ENCODE assay signal across 9 mouse cellular contexts in genomic region chr13:15664580-15665201, GRCm38 (mm10).
A peak's percentile ranks its signal among the peaks of the same experiment; 100 is the strongest.
DNase-seq lines count a peak whose midpoint lies in the region; ATAC-seq lines count a peak whose summit lies in the region.
"Had no signal": no experiment of that assay in that cellular context is flagged by ENCODE, and none has a peak within 500 bp of the region (broad histone marks: within the 10 kb centered on the region; RNA-seq: fewer than 3 reads in every experiment).

No protein-coding gene starts in this region.

- 17% methylated on average over 7 of the region's 7 CpGs for WGBS in heart, embryonic 15.5 days
- 22% methylated on average over 7 of the region's 7 CpGs for WGBS in heart, embryonic 10.5 days
- 36% methylated on average over 7 of the region's 7 CpGs for WGBS in midbrain, embryonic 13.5 days
- WGBS in midbrain, embryonic 11.5 days = 44% methylated on average over 7 of the region's 7 CpGs
- 21% methylated on average over 7 of the region's 7 CpGs for WGBS in neural tube, embryonic 14.5 days

- peaks cover 5% of the 10 kb centered on the region; the same call in 1 of the 2 replicates for H3K4me1 ChIP-seq in heart, embryonic 15.5 days (replicated peaks)
- H3K4me1 ChIP-seq in heart, embryonic 10.5 days = peaks cover 25% of the 10 kb centered on the region
- H3K4me1 ChIP-seq in midbrain, embryonic 13.5 days (replicated peaks) = peaks cover 3% of the 10 kb centered on the region; the same call in 1 of the 2 replicates
- no peaks in the 10 kb centered on the region; the same call in 1 of the 2 replicates for H3K4me1 ChIP-seq in midbrain, embryonic 11.5 days (ENCODE audit: control insufficient read depth, insufficient read depth, low read length)
- H3K4me1 ChIP-seq in neural tube, embryonic 14.5 days (ENCODE audit: control insufficient read depth, insufficient read depth, low read length) = no peaks in the 10 kb centered on the region

- no peak for DNase-seq in heart, embryonic 10.5 days (ENCODE audit: low spot score)
- no peak for DNase-seq in midbrain, embryonic 11.5 days (ENCODE audit: low spot score, missing footprints)
- DNase-seq in fibroblast of lung, adult 2 months (ENCODE audit: low read depth) = peak; percentile 32
- no peak for DNase-seq in ovary, postnatal 10 days (ENCODE audit: low spot score)
- no peak for DNase-seq in ovary, postnatal 36 days (ENCODE audit: low spot score)
- DNase-seq: right cerebral cortex, postnatal 4 days had no signal

- H3K27me3 ChIP-seq in heart, embryonic 15.5 days = peaks cover 37% of the 10 kb centered on the region
- peaks cover 74% of the 10 kb centered on the region for H3K27me3 ChIP-seq in heart, embryonic 10.5 days (ENCODE audit: insufficient read depth, poor library complexity, severe bottlenecking)
- H3K27me3 ChIP-seq in midbrain, embryonic 13.5 days = no peaks in the 10 kb centered on the region
- H3K27me3 ChIP-seq in midbrain, embryonic 11.5 days (ENCODE audit: control insufficient read depth, insufficient read depth, low read length) = no peaks in the 10 kb centered on the region
- no peaks in the 10 kb centered on the region for H3K27me3 ChIP-seq in neural tube, embryonic 14.5 days (ENCODE audit: control insufficient read depth, insufficient read depth, low read length)

- no peak overlapping the region for H3K27ac ChIP-seq in heart, embryonic 15.5 days
- no peak overlapping the region for H3K27ac ChIP-seq in heart, embryonic 10.5 days
- H3K27ac ChIP-seq in midbrain, embryonic 13.5 days = no peak overlapping the region
- no peak overlapping the region for H3K27ac ChIP-seq in midbrain, embryonic 11.5 days (ENCODE audit: low read depth, low read length)
- no peak overlapping the region for H3K27ac ChIP-seq in neural tube, embryonic 14.5 days (ENCODE audit: low read depth, low read length)

- H3K36me3 ChIP-seq in heart, embryonic 15.5 days = no peaks in the 10 kb centered on the region
- H3K36me3 ChIP-seq in heart, embryonic 10.5 days = peaks cover 10% of the 10 kb centered on the region
- peaks cover 23% of the 10 kb centered on the region for H3K36me3 ChIP-seq in midbrain, embryonic 13.5 days
- H3K36me3 ChIP-seq in midbrain, embryonic 11.5 days (ENCODE audit: control insufficient read depth, insufficient read depth, low read length) = peaks cover 7% of the 10 kb centered on the region; the same call in 1 of the 2 replicates
- H3K36me3 ChIP-seq in neural tube, embryonic 14.5 days (ENCODE audit: control insufficient read depth, insufficient read depth, low read length) = no peaks in the 10 kb centered on the region

- no peak overlapping the region for H3K4me3 ChIP-seq in heart, embryonic 15.5 days
- H3K4me3 ChIP-seq in heart, embryonic 10.5 days = no peak overlapping the region
- no peak overlapping the region for H3K4me3 ChIP-seq in midbrain, embryonic 13.5 days (replicated peaks)
- no peak overlapping the region for H3K4me3 ChIP-seq in midbrain, embryonic 11.5 days (ENCODE audit: low read depth, low read length)
- H3K4me3 ChIP-seq in neural tube, embryonic 14.5 days (ENCODE audit: low read depth, low read length) = no peak overlapping the region

- 0 out of 2 replicates have a peak overlapping the region, but pooled peaks have one; percentile 3 for H3K4me2 ChIP-seq in heart, embryonic 15.5 days
- no peak overlapping the region for H3K4me2 ChIP-seq in midbrain, embryonic 13.5 days (replicated peaks)
- no peak overlapping the region for H3K4me2 ChIP-seq in midbrain, embryonic 11.5 days
- H3K4me2 ChIP-seq in neural tube, embryonic 14.5 days (ENCODE audit: low read depth, low read length) = no peak overlapping the region

- no peak overlapping the region for H3K9ac ChIP-seq in heart, embryonic 15.5 days
- no peak overlapping the region for H3K9ac ChIP-seq in midbrain, embryonic 13.5 days (replicated peaks)
- H3K9ac ChIP-seq in midbrain, embryonic 11.5 days (ENCODE audit: low read length) = no peak overlapping the region
- H3K9ac ChIP-seq in neural tube, embryonic 14.5 days (replicated peaks; ENCODE audit: low read depth, low read length) = no peak overlapping the region

- peak; percentile 66 for ATAC-seq in heart, embryonic 15.5 days (replicated peaks; ENCODE audit: insufficient number of reproducible peaks, insufficient read depth, low FRiP score, low read depth)
- 0 out of 2 replicates have a peak, but pooled peaks have one; percentile 34 for ATAC-seq in midbrain, embryonic 13.5 days
- ATAC-seq in midbrain, embryonic 11.5 days (ENCODE audit: low FRiP score) = no peak
- ATAC-seq in neural tube, embryonic 14.5 days (ENCODE audit: low read depth) = peak; percentile 73; the same call in 1 of the 2 replicates

- H3K9me3 ChIP-seq in heart, embryonic 15.5 days (replicated peaks) = no peaks in the 10 kb centered on the region
- no peaks in the 10 kb centered on the region for H3K9me3 ChIP-seq in heart, embryonic 10.5 days
- no peaks in the 10 kb centered on the region for H3K9me3 ChIP-seq in midbrain, embryonic 13.5 days
- H3K9me3 ChIP-seq in midbrain, embryonic 11.5 days (ENCODE audit: control insufficient read depth, low read length) = no peaks in the 10 kb centered on the region
- H3K9me3 ChIP-seq in neural tube, embryonic 14.5 days (ENCODE audit: control insufficient read depth, low read length) = no peaks in the 10 kb centered on the region
